Mouse (Mus musculus) C2C12 (cell line): ENCODE measurements around the gene Nhp2.

Experiments
- CEBPB ChIP-seq: IDR thresholded peaks from one replicate; pipeline ENCODE4 v1.6.1; 2011; ENCODE audit warnings: low read depth, mild to moderate bottlenecking, control low read depth, moderate library complexity
- CTCF ChIP-seq: IDR thresholded peaks from one replicate; pipeline ENCODE4 v1.5.1; 2011; ENCODE audit not compliant: control insufficient read depth, insufficient read depth, insufficient read length
- MAX ChIP-seq: IDR thresholded peaks from one replicate; pipeline ENCODE4 v1.6.1; 2011; ENCODE audit warnings: mild to moderate bottlenecking, control low read depth
- MYOD1 ChIP-seq: IDR thresholded peaks from one replicate; pipeline ENCODE4 v1.6.1; 2011; ENCODE audit warnings: low read depth; ENCODE audit not compliant: control insufficient read depth, insufficient read length
- USF1 ChIP-seq: IDR thresholded peaks from one replicate; pipeline ENCODE4 v1.6.1; 2011; ENCODE audit warnings: low read depth, mild to moderate bottlenecking, control low read depth, moderate library complexity

- TF ChIP-seq CEBPB (no peak), CTCF (no peak), MAX (no peak), MYOD1 (peak; percentile 30), USF1 (no peak)
These were observed 29.8 kb downstream of the Nhp2 start for GRCm38 (mm10) chr11:51649111-51649888.
